In genomic region chr14:55109048-55109873, GRCm38 (mm10) we compare ENCODE assay signal across 10 mouse cellular contexts. TPM values are rescaled to one million over a fixed set of nuclear protein-coding genes. Genes with fewer than 3 reads are reported as not detected.
DNase-seq lines count a peak whose midpoint lies in the region; ATAC-seq lines count a peak whose summit lies in the region.
"Had no signal": no experiment of that assay in that cellular context is flagged by ENCODE, and none has a peak within 500 bp of the region (broad histone marks: within the 10 kb centered on the region; RNA-seq: fewer than 3 reads in every experiment).

No protein-coding gene starts in this region.

- peak overlapping the region; percentile 83 for H3K27ac ChIP-seq in hindbrain, embryonic 15.5 days (replicated peaks)
- H3K27ac ChIP-seq in stomach, embryonic 16.5 days (ENCODE audit: low read length) = no peak overlapping the region; the same call in 1 of the 2 replicates

- H3K27me3 ChIP-seq in hindbrain, embryonic 15.5 days = no peaks in the 10 kb centered on the region
- H3K27me3 ChIP-seq in stomach, embryonic 16.5 days (ENCODE audit: control insufficient read depth, insufficient read depth, low read length) = peaks cover 28% of the 10 kb centered on the region

- 13% methylated on average over 21 of the region's 21 CpGs for WGBS in hindbrain, embryonic 15.5 days
- WGBS in stomach, embryonic 16.5 days = 15% methylated on average over 21 of the region's 21 CpGs

- H3K9ac ChIP-seq in hindbrain, embryonic 15.5 days = peak overlapping the region; percentile 35
- H3K9ac ChIP-seq in stomach, embryonic 16.5 days (ENCODE audit: low read length) = peak overlapping the region; percentile 46; the same call in 1 of the 2 replicates

- DNase-seq in cerebellum, postnatal 10 days = peak; percentile 61 to 73
- DNase-seq in cerebellum, adult 8-10 months = no peak
- DNase-seq in right cerebral cortex, postnatal 10 days (ENCODE audit: low spot score in 2 of 2) = peak; percentile 59 to 77
- no peak for DNase-seq in right cerebral cortex, postnatal 25 days
- no peak for DNase-seq in urinary bladder, postnatal 10 days (ENCODE audit: low spot score)
- DNase-seq in gastrocnemius, adult 8-10 months (ENCODE audit: low spot score in 2 of 2) = no peak
- DNase-seq: B cell, adult 2 months; lung, postnatal 36 days had no signal

- no peaks in the 10 kb centered on the region for H3K9me3 ChIP-seq in hindbrain, embryonic 15.5 days
- H3K9me3 ChIP-seq in stomach, embryonic 16.5 days (replicated peaks; ENCODE audit: control insufficient read depth, low read length) = no peaks in the 10 kb centered on the region

- H3K4me1 ChIP-seq in hindbrain, embryonic 15.5 days (replicated peaks) = peaks cover 93% of the 10 kb centered on the region
- H3K4me1 ChIP-seq in stomach, embryonic 16.5 days (ENCODE audit: control insufficient read depth, insufficient read depth, low read length) = peaks cover 25% of the 10 kb centered on the region

- H3K4me3 ChIP-seq in hindbrain, embryonic 15.5 days = no peak overlapping the region
- no peak overlapping the region for H3K4me3 ChIP-seq in stomach, embryonic 16.5 days (replicated peaks; ENCODE audit: low read length)

- peaks cover 11% of the 10 kb centered on the region; the same call in 1 of the 2 replicates for H3K36me3 ChIP-seq in hindbrain, embryonic 15.5 days
- H3K36me3 ChIP-seq in stomach, embryonic 16.5 days (ENCODE audit: control insufficient read depth, insufficient read depth, low read length) = no peaks in the 10 kb centered on the region

- no peak for ATAC-seq in hindbrain, embryonic 15.5 days (ENCODE audit: low FRiP score, low read depth)
- no peak for ATAC-seq in stomach, embryonic 16.5 days (ENCODE audit: insufficient read depth, low FRiP score)

- peak overlapping the region; percentile 38 for H3K4me2 ChIP-seq in hindbrain, embryonic 15.5 days
- H3K4me2 ChIP-seq in stomach, embryonic 16.5 days (ENCODE audit: low read depth, low read length) = no peak overlapping the region

RNA-seq across cellular contexts. Expression of gene Ap1g2, which starts 2.9 kb away (rescaled TPM):
- 7.3 and 7.9 TPM in 2 replicates for polyA plus RNA-seq in hindbrain, embryonic 15.5 days (2015; fragmentation: Nextera tagmentation; extraction: Ambion mirVana)
- 46.2 and 54.8 TPM in 2 replicates for polyA plus RNA-seq in stomach, embryonic 16.5 days (2015; fragmentation: Nextera tagmentation; extraction: Ambion mirVana)
- 1 to 10 TPM; 2.2 to 3.9 (median 3.6) TPM for total RNA-seq in gastrocnemius, adult 8-10 months (2022)

RNA-seq across cellular contexts. Expression of gene Jph4, which starts 7.5 kb away (rescaled TPM):
- polyA plus RNA-seq in hindbrain, embryonic 15.5 days (2015; fragmentation: Nextera tagmentation; extraction: Ambion mirVana) = 33.6 and 40.7 TPM in 2 replicates
- 1.1 and 1.2 TPM in 2 replicates for polyA plus RNA-seq in stomach, embryonic 16.5 days (2015; fragmentation: Nextera tagmentation; extraction: Ambion mirVana)
- under 1 TPM in 2 of 4 experiments, not detected in 2; 0.08 to 0.19 TPM for total RNA-seq in gastrocnemius, adult 8-10 months (2022)

RNA-seq across cellular contexts. Expression of gene Thtpa, which starts 14.7 kb away (rescaled TPM):
- polyA plus RNA-seq in hindbrain, embryonic 15.5 days (2015; fragmentation: Nextera tagmentation; extraction: Ambion mirVana) = 29.4 and 32.6 TPM in 2 replicates
- polyA plus RNA-seq in stomach, embryonic 16.5 days (2015; fragmentation: Nextera tagmentation; extraction: Ambion mirVana) = 19.9 and 22.5 TPM in 2 replicates
- total RNA-seq in gastrocnemius, adult 8-10 months (2022) = 10 to 100 TPM; 13.4 to 15.6 (median 14.9) TPM

RNA-seq across cellular contexts. Expression of gene Zfhx2, which starts 17.1 kb away (rescaled TPM):
- polyA plus RNA-seq in hindbrain, embryonic 15.5 days (2015; fragmentation: Nextera tagmentation; extraction: Ambion mirVana) = 24.0 and 24.9 TPM in 2 replicates
- 3.1 and 3.6 TPM in 2 replicates for polyA plus RNA-seq in stomach, embryonic 16.5 days (2015; fragmentation: Nextera tagmentation; extraction: Ambion mirVana)
- 1 to 10 TPM; 4.9 to 6.2 (median 5.6) TPM for total RNA-seq in gastrocnemius, adult 8-10 months (2022)

Comparison
In these comparisons a context has a peak if more than half of its experiments do, and no peak if none do; other contexts are left out.
1. DNase-seq: peak in cerebellum, postnatal 10 days (2 of 2) and right cerebral cortex, postnatal 10 days (2 of 2); none in cerebellum, adult 8-10 months (single experiment), right cerebral cortex, postnatal 25 days (single experiment), urinary bladder, postnatal 10 days (single experiment) and gastrocnemius, adult 8-10 months (0 of 2).
2. RNA of gene Jph4, which starts 7.5 kb away (polyA plus RNA-seq): 33.6 to 40.7 TPM in hindbrain, embryonic 15.5 days; 1.1 to 1.2 TPM in stomach, embryonic 16.5 days; every median in the first group is over 10 times any median in the second.